Mouse (Mus musculus): ENCODE data around the gene Diaph3.
A peak's percentile ranks its signal among the peaks of the same experiment; 100 is the strongest.
"Not testable (repeated sequence)": the region's sequence is repeated elsewhere in the genome, so short reads cannot be mapped to it uniquely, and the experiment has no call there.

The Diaph3 gene

DNA sequence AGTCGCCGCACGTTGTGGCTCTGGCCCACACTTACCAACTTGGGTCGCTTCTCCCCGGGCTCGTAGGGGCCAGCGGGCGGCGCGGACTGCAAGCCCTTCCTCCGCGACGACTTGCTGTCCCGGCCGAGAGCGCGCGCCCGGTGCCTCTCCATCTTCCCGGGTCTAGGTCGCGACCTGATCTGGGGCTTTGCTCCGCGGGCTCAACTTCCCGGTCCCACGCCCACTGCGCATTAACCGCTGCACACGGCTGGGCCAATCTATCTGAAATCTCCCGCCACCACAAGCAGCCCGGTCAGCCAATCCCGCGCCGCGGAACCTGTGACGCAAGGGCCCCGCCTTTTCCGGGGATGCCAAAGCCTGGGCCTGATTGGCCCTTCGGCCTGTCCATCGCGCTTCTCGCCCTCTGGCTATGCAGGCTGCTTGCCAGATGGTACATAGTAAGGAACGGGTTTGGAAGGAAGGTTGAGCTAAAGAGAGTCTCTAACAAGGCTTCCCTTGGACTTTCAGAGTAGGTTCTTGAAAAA, at the start of gene Diaph3:
Gene Diaph3 (minus strand): TSS at position 273 of the 524 bp plus-strand sequence.
- DNase-seq, result peak; percentile 92

DNA sequence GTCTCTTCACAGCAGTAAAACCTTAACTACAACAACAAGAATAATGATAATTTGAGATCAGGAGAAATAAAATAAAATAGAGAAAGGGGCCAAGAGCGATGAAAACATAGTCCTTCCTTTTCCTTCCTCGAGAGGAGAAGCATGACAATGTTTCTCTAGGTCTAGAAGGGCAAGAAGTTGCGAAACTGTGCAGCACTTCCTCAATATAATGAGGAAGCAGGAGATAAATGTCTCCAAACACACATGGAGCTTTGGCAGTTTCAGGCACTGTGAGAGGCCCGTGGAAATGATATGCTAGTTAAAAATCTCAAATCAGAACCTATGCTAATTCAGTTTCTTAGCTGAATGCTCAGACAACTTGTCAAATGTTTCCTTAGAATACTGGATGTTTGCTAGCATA, 49.6 kb upstream of the Diaph3 start:
- DNase-seq, result peak; percentile 46

GRCm38 (mm10) chr14:87171577-87171976, 30.5 kb upstream of the Diaph3 start:
- no peak for DNase-seq

- DNase-seq, result no peak
Measured at GRCm38 (mm10) chr14:87169151-87169550, 28.1 kb upstream of the Diaph3 start.

DNA sequence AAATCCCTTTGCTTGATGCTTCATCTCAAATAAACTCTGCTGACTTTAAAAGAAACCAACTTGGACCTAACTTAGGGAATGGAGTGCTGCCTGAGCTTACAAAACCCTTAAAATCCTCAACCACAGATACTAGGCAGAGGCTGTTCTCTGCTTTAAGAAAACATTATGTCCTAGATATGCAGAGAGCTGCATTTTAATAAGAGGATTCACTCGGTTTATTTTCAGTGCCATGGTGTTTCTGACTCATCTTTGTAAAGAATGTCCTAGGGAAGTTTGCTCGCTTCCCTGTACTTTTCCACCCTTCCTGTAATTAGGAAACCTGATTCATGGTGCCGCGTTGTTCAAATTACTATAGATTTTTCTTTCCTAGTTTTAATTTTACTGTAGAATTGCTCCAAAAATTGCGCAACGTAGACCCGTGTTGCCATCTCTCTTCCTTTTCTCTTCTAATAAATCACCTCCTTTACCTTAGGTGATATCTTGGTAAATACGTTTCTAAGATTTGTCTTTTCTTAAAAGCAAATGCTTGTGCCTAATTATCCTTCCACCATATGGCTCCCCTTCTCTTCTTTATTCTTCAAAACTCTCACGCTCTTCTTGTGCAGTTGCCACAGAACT, 14.7 kb upstream of the Diaph3 start:
- DNase-seq, result peak; percentile 13

- DNase-seq, result no peak
Measured at GRCm38 (mm10) chr14:87149684-87150083, 8.6 kb upstream of the Diaph3 start.

DNA sequence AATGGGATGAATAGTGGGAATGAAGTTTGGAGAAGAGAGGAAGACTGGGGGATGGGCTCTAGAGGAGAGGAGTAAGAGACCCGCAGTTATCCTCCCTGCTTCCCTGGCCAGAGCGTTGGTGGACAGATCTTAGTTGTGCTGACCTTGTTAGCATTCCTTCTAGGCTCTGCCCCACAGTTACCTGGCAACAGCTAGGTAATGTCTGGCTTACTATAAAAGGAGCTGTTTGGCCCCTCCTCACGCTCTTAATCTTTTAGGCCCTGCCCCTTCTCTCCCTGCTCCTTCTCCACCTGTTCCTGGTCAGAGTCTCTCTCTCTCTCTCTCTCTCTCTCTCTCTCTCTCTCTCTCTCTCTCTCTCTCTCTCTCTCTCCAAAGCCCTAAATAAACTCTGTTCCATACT, 5.7 kb upstream of the Diaph3 start:
- DNase-seq, result no peak

DNA sequence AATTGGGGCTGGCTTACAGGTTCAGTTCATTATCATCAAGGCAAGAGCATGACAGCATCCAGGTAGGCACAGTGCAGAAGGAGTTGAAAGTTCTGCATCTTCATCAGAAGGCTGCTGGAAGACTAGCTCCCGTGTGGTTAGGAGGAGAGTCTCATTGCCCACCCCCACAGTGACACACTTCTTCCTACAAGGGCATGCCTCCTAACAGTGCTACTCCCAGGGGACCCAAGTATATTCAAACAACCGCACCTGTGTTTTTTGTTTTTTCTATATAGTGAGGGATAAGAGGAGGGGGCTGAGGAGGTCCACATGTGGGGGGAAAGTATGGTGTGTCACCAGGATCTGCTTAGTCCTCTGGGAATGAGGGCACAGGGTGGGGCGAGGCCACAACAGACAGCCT, 4.3 kb upstream of the Diaph3 start:
- no peak for DNase-seq

GRCm38 (mm10) chr14:87141777-87142176, 742 bp upstream of the Diaph3 start:
- DNase-seq, result no peak

GRCm38 (mm10) chr14:87140327-87140962, 590 bp downstream of the Diaph3 start:
- no peak for DNase-seq

DNA sequence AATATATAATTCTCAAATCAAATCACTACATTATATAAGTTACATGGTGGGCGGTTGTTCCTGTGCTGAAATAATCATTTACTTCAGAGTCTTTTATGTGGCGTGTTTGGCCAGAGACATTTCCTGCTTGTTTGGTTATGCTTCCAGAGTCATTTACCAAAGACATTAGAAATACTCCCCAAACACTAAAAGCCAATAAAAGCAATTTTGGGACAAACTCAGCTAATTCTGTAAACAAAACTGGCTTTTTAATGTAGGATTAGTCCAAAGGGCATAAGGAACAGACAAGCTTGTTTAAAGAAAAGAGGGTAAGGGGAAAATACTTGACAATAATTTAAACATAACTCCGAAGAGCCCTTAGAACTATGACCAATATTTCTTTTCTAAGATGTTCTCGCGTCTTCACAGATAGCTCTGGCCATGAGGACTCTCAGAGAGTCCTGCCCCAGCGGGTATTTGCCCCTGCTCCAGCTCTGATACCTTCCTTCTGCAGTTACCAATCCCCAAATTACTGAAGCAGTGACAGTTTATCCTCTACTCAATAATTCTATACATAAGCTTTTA, 14.9 kb downstream of the Diaph3 start:
- no peak for DNase-seq

DNA sequence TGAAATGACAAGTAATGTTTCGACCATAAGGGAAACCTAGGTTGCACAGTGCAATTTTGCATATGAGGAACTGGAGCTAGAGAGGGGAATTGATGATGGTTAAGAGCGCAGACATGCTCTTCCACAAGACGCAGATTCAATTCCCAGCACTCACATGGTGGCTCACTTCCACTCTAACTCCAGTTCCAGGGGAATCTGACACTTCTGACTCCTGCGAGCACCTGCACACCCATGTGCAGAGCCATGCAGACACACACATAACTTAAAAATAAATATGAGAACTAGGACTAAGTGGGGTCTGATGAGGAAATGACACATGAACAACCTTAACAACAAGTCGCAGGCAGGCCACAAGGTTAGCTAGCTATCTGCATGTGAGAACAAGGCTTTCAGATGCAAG, 15.5 kb downstream of the Diaph3 start:
- DNase-seq, result no peak

DNA sequence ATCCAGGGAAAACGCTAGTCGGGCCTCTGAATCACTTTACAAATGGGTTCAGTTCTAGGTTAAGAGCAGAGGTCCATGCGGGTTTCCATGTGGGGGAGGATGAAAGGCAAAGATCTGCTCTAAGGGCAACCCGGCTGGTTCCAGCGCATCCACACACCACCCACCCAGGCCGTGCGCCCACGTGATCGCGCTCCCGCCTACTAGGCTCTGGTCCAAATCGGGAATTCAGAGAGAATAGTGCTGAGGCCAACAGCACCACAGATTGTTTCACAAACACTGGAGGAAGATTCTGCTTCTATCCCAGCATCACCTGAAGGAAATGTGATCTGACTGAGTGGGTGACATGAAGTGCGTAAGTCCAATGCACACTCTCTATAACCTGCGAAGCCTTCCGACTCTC, 17.9 kb downstream of the Diaph3 start:
- no peak for DNase-seq

- no peak for DNase-seq
Measured at GRCm38 (mm10) chr14:87121868-87122267, 19.2 kb downstream of the Diaph3 start.

- DNase-seq, result no peak
Measured at GRCm38 (mm10) chr14:87110634-87111033, 30.4 kb downstream of the Diaph3 start.

GRCm38 (mm10) chr14:87099380-87100088, 41.5 kb downstream of the Diaph3 start:
- DNase-seq, result no peak

GRCm38 (mm10) chr14:87098093-87098492, 42.9 kb downstream of the Diaph3 start:
- DNase-seq, result no peak

GRCm38 (mm10) chr14:87091522-87091921, 49.5 kb downstream of the Diaph3 start:
- DNase-seq, result no peak

- DNase-seq, result no peak
Measured at GRCm38 (mm10) chr14:87091108-87091507, 49.9 kb downstream of the Diaph3 start.

DNA sequence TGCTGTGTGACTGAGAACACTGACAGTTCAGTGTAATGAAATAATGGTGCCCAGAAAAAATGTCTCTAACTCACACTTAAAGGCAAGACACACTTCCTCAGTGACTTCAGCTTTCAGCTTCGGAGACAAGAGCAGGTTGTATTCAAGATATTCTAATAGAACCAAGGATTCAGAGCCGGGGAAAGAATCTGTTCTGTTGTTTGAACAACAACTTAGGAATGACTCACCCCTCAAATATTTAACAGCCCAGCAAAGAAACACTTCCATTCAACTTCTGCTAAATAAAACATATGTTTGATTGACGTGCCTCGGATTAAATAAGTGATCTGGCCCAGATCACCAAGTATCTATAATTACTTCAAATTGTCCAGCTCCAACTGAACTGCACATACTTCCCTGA, 52.1 kb downstream of the Diaph3 start:
- no peak for DNase-seq

- no peak for DNase-seq
Measured at GRCm38 (mm10) chr14:87088456-87088855, 52.6 kb downstream of the Diaph3 start.

- DNase-seq, result no peak
Measured at GRCm38 (mm10) chr14:87087996-87088395, 53.0 kb downstream of the Diaph3 start.

GRCm38 (mm10) chr14:87084906-87085305, 56.1 kb downstream of the Diaph3 start:
- not testable (repeated sequence) for DNase-seq

- no peak for DNase-seq
Measured at GRCm38 (mm10) chr14:87083911-87084310, 57.1 kb downstream of the Diaph3 start.

All from layer of hippocampus, adult 9-11 months (tissue).